Mouse (Mus musculus): ENCODE measurements around the gene Carm1. TPM values are rescaled to one million over a fixed set of nuclear protein-coding genes. Genes with fewer than 3 reads are reported as not detected.
A peak's percentile ranks its signal among the peaks of the same experiment; 100 is the strongest.

Carm1 gene
- polyA plus RNA-seq, 1 experiment from 2014 or later, result 11.9 TPM

DNA sequence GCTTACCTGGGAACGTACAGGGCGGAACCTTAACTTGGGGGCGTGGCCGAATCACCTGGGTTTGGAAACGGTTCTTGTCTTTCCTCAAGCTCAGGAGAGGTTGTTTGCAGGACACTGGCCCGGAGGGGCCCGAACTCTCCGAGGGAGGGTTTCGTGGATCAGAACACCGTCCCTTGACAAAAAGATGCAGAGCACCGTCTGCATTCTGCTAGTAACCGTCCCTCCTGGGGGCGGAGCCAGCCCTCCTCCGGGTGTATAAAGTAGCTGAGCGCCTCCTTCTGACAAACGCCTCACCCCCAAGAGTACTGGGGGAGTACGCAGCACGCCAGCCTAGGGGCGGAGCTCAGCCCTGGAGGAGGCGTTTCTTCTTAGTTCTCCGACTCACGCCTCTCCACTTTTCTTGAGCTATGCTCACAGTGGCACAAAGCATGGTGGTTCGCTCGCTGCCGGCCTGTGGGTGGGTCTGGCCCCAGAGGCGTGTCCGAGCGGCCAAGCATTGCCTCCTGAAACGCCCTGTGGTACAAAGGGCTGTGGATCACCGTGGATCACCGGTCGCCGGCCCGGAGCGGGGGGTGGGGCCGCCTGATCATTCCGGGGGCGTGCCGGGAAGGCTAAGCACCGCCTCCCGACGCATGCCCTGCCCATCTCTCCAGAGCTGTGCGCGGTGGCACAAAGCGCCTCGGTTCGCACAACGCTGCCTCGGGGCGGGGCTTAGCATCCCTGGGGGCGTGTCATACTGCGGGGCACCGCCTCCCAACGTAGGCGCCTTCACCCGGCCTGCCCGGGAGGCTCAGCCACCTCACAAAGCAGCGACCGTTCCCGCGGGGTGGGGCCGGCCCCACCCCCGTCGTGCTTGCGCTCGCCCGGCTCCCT lies 542 bp upstream of the Carm1 start:
- under 1% methylated on average over 59 of the region's 67 CpGs for WGBS
- Histone ChIP-seq H3K4me3 (ENCODE audit: low read depth, low read length) (peak overlapping the region; percentile 62), H3K4me1 (replicated peaks; ENCODE audit: control insufficient read depth, insufficient read depth, low read length) (no peaks in the 10 kb centered on the region; the same call in 1 of the 2 replicates), H3K27me3 (replicated peaks; ENCODE audit: control insufficient read depth, insufficient read depth, low read length) (no peaks in the 10 kb centered on the region), H3K36me3 (ENCODE audit: control insufficient read depth, insufficient read depth) (peaks cover 5% of the 10 kb centered on the region; the same call in 1 of the 2 replicates), H3K4me2 (replicated peaks; ENCODE audit: low read depth) (peak overlapping the region; percentile 75), H3K9ac (ENCODE audit: low read depth, low read length) (peak overlapping the region; percentile 35; the same call in 1 of the 2 replicates), H3K27ac (ENCODE audit: low read depth, low read length) (peak overlapping the region; percentile 57), H3K9me3 (ENCODE audit: control insufficient read depth) (no peaks in the 10 kb centered on the region)
- ATAC-seq, result peak; percentile 90
- peak; percentile 76 for TF ChIP-seq CTCF (IDR thresholded peaks at IDR 0.05; ENCODE audit: low read depth)

DNA sequence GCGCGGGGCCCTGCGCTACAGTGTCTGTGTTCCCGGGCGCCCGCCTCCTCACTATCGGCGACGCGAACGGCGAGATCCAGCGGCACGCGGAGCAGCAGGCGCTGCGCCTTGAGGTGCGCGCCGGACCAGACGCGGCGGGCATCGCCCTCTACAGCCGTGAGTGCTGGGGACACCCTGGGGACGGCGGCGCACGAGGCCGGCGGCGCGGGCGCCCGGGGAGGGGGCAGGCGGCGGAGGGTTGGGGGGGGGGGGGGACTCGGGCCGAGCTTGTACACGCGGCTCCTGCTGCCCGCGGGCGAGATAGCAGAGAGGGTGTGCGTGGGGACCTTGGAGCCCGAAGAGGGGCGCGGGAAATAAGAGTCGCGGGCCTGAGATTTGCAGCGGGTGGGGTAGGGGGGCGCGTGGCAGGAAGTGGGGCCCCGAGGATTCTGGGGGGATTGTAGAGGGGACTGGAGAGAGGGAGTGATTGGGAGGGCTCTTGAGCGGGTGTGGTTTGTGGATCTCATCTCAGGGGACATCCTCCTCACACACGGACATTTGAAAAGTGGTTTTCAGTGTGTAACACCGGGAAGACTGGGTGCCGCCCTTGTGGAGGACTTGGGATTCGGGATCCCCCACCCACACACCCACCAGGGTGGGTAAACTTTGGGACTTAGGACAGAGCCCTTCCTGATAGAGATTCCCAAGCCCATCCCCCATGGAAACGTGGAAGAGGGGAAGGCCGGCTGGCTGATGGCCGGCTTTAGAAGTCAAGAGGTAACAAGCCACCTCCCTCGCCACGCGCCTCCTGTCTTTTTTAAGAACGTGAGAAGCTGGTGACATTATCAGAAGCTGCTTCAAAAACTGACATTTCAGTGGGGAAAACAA lies 614 bp downstream of the Carm1 start:
- Histone ChIP-seq H3K4me2 (replicated peaks; ENCODE audit: low read depth) (peak overlapping the region; percentile 75), H3K36me3 (ENCODE audit: control insufficient read depth, insufficient read depth) (peaks cover 6% of the 10 kb centered on the region; the same call in 1 of the 2 replicates), H3K27ac (ENCODE audit: low read depth, low read length) (peak overlapping the region; percentile 97), H3K27me3 (replicated peaks; ENCODE audit: control insufficient read depth, insufficient read depth, low read length) (no peaks in the 10 kb centered on the region), H3K4me3 (ENCODE audit: low read depth, low read length) (peak overlapping the region; percentile 72), H3K9ac (ENCODE audit: low read depth, low read length) (peak overlapping the region; percentile 86), H3K9me3 (ENCODE audit: control insufficient read depth) (no peaks in the 10 kb centered on the region), H3K4me1 (replicated peaks; ENCODE audit: control insufficient read depth, insufficient read depth, low read length) (no peaks in the 10 kb centered on the region; the same call in 1 of the 2 replicates)
- under 1% methylated on average over 61 of the region's 66 CpGs for WGBS
- TF ChIP-seq CTCF (IDR thresholded peaks at IDR 0.05; ENCODE audit: low read depth), result peak; percentile 39
- ATAC-seq, result peak; percentile 20

DNA sequence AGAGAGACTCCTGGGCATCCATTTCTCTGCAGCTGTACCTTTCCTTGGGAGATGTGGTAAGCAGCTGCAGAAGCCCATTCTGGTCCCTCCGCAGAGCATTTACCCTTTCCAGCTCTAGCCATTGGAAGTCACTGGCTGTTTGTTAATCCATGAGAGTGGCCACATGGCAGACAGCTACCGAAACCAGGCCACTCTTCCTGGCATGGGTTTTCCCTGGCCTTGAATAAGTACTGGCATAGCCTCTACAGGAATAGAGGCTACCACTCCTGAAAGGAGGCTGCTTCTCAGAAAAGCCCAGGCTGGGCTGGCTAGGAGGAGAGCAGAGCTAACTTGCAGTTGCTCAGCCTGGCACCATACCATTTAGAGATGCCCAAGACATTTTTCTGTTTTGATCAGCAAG lies 4.4 kb downstream of the Carm1 start:
- no peak overlapping the region for H3K4me3 ChIP-seq (ENCODE audit: low read depth, low read length)
- H3K27me3 ChIP-seq (replicated peaks; ENCODE audit: control insufficient read depth, insufficient read depth, low read length), result no peaks in the 10 kb centered on the region
- no peaks in the 10 kb centered on the region for H3K9me3 ChIP-seq (ENCODE audit: control insufficient read depth)
- H3K9ac ChIP-seq (ENCODE audit: low read depth, low read length), result no peak overlapping the region
- 93% methylated on average over 2 of the region's 2 CpGs for WGBS
- H3K4me2 ChIP-seq (replicated peaks; ENCODE audit: low read depth), result no peak overlapping the region
- ATAC-seq, result no peak
- no peaks in the 10 kb centered on the region for H3K4me1 ChIP-seq (replicated peaks; ENCODE audit: control insufficient read depth, insufficient read depth, low read length)
- no peak overlapping the region for H3K27ac ChIP-seq (ENCODE audit: low read depth, low read length)
- H3K36me3 ChIP-seq (ENCODE audit: control insufficient read depth, insufficient read depth), result peaks cover 15% of the 10 kb centered on the region; the same call in 1 of the 2 replicates
- no peak for TF ChIP-seq CTCF (IDR thresholded peaks at IDR 0.05; ENCODE audit: low read depth)

DNA sequence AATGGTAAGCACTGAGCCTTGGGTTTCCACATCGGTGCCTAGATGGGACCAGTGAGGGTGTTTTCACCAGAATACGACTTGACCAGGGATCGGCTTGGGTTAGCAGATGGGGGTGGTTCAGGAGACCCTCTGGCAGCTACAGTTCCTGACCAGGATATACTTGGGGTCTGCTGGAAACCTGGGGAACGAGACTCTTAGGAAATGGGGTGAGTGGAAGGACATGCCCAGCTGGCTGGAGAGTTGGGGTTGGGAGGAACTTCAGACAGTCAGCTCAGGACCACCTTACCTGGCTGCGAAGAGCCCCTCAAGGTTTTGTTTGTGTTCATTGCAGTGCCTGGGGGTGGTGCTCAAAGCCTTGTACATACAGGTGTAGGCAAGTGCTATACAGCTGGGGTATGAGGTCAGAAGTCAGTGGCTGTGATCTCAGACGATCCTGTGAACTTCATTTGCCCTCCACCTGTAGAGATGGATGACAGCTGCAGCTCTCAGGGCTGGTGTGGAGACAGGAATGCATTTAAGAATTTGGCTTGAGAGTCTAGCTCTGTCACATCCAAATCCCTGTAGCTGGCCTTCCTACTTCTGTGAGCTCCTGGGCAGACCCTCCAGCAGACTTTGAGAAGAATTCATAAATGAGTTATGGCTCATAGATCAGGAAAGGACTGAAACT lies 7.0 kb downstream of the Carm1 start:
- WGBS, result 81% methylated on average over 6 of the region's 6 CpGs
- H3K4me2 ChIP-seq (replicated peaks; ENCODE audit: low read depth), result no peak overlapping the region
- no peak overlapping the region; the same call in 1 of the 2 replicates for H3K27ac ChIP-seq (ENCODE audit: low read depth, low read length)
- H3K9ac ChIP-seq (ENCODE audit: low read depth, low read length), result no peak overlapping the region
- no peaks in the 10 kb centered on the region for H3K9me3 ChIP-seq (ENCODE audit: control insufficient read depth)
- H3K36me3 ChIP-seq (ENCODE audit: control insufficient read depth, insufficient read depth), result peaks cover 15% of the 10 kb centered on the region; the same call in 1 of the 2 replicates
- H3K4me3 ChIP-seq (ENCODE audit: low read depth, low read length), result no peak overlapping the region
- H3K4me1 ChIP-seq (replicated peaks; ENCODE audit: control insufficient read depth, insufficient read depth, low read length), result 0 out of 2 replicates have a peak, but pooled peaks cover 3% of the 10 kb centered on the region
- no peak for ATAC-seq
- no peaks in the 10 kb centered on the region for H3K27me3 ChIP-seq (replicated peaks; ENCODE audit: control insufficient read depth, insufficient read depth, low read length)
- no peak for TF ChIP-seq CTCF (IDR thresholded peaks at IDR 0.05; ENCODE audit: low read depth)

DNA sequence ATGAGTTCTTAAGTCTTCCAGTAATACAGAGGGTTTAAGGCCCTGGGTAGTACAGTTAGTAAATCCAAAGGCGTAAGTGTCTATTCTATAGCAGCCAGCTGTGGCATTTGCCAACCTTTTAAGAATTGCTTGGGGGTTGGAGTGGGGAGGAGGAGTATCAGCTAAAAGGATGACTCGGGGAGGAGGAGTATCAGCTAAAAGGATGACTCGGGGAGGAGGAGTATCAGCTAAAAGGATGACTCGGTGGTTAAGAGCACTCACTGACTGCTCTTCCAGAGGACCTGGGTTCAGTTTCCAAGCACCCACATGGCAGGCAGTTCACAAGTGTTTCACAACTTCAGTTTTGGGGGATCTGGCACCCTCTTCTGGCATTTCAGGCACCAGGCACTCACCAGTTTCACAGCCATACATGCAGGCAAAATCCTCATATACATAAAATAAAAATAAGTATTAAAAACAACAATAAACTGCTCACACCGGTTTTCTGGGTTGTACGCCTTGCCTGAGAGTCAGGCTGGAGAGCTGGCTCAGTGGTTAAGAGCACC lies 8.6 kb downstream of the Carm1 start:
- no peak overlapping the region for H3K4me2 ChIP-seq (replicated peaks; ENCODE audit: low read depth)
- H3K27me3 ChIP-seq (replicated peaks; ENCODE audit: control insufficient read depth, insufficient read depth, low read length), result no peaks in the 10 kb centered on the region
- no peaks in the 10 kb centered on the region for H3K9me3 ChIP-seq (ENCODE audit: control insufficient read depth)
- no peak; the same call in 1 of the 2 replicates for TF ChIP-seq CTCF (IDR thresholded peaks at IDR 0.05; ENCODE audit: low read depth)
- 91% methylated on average over 6 of the region's 6 CpGs for WGBS
- H3K4me3 ChIP-seq (ENCODE audit: low read depth, low read length), result no peak overlapping the region
- ATAC-seq, result no peak
- 0 out of 2 replicates have a peak, but pooled peaks cover 3% of the 10 kb centered on the region for H3K4me1 ChIP-seq (replicated peaks; ENCODE audit: control insufficient read depth, insufficient read depth, low read length)
- H3K9ac ChIP-seq (ENCODE audit: low read depth, low read length), result no peak overlapping the region
- H3K27ac ChIP-seq (ENCODE audit: low read depth, low read length), result no peak overlapping the region
- H3K36me3 ChIP-seq (ENCODE audit: control insufficient read depth, insufficient read depth), result peaks cover 15% of the 10 kb centered on the region; the same call in 1 of the 2 replicates
